Mouse (Mus musculus) kidney, postnatal 0 days (tissue): ENCODE results near the gene Dst. TPM values are rescaled to one million over a fixed set of nuclear protein-coding genes. Genes with fewer than 3 reads are reported as not detected.
A peak's percentile ranks its signal among the peaks of the same experiment; 100 is the strongest.

Source experiments
- ATAC-seq: fragments of 200-750 bp; cut with Nextera tagmentation; replicated peaks from 2 replicates; pipeline ENCODE4 v1.8.0; 2017; ENCODE audit warnings: low read depth, moderate number of reproducible peaks, moderate TSS enrichment, moderate library complexity; ENCODE audit not compliant: low FRiP score
- DNase-seq: peaks from one replicate; pipeline ENCODE4 v3.0.0-alpha.2; 2016; ENCODE audit warnings: low spot score
- H3K27ac ChIP-seq: fragments of 300-500 bp; sonication (generic); 2 replicates; pipeline ENCODE4 v1.5.1; 2014; ENCODE audit warnings: mild to moderate bottlenecking
- H3K27me3 ChIP-seq: fragments of 300-500 bp; sonication (generic); 2 replicates; pipeline ENCODE4 v1.6.1; 2014; ENCODE audit warnings: low read length, mixed read lengths; ENCODE audit not compliant: insufficient read depth
- H3K36me3 ChIP-seq: fragments of 300-500 bp; sonication (generic); 2 replicates; pipeline ENCODE4 v1.6.1; 2014; ENCODE audit warnings: low read length, mixed read lengths; ENCODE audit not compliant: insufficient read depth
- H3K4me1 ChIP-seq: fragments of 300-500 bp; sonication (generic); replicated peaks from 2 replicates; pipeline ENCODE4 v1.6.1; 2014; ENCODE audit warnings: antibody characterized with exemption, low read length, mixed read lengths; ENCODE audit not compliant: insufficient read depth
- H3K4me2 ChIP-seq: fragments of 300-500 bp; sonication (generic); 2 replicates; pipeline ENCODE4 v1.6.1; 2014; ENCODE audit warnings: mild to moderate bottlenecking, low read length, moderate library complexity, mixed read lengths
- H3K4me3 ChIP-seq: fragments of 300-500 bp; sonication (generic); replicated peaks from 2 replicates; pipeline ENCODE4 v1.5.1; 2014; ENCODE audit warnings: low read depth, low read length
- H3K9ac ChIP-seq: fragments of 300-500 bp; sonication (generic); 2 replicates; pipeline ENCODE4 v1.6.1; 2014; ENCODE audit warnings: low read depth, low read length
- H3K9me3 ChIP-seq: fragments of 300-500 bp; sonication (generic); replicated peaks from 2 replicates; pipeline ENCODE4 v1.6.1; 2016; ENCODE audit warnings: low read length, inconsistent platforms, mixed read lengths
- CTCF ChIP-seq: IDR thresholded peaks from 2 replicates; pipeline ENCODE4 v1.5.1; 2016; ENCODE audit warnings: antibody characterized with exemption, low read depth, mild to moderate bottlenecking, moderate library complexity
- WGBS: fragments of 180-500 bp; shearing (Covaris S2); extraction: QIAGEN DNeasy Blood & Tissue Kit; methylation state at CpG from one replicate; pipeline ENCODE4 v1.1.7; 2014; 5-methylcytosine and 5-hydroxymethylcytosine counted together
- polyA plus RNA-seq: library from polyadenylated mRNA; unstranded; fragments of >200 nt; fragmentation: Nextera tagmentation; extraction: Ambion mirVana; gene quantifications from 2 replicates; pipeline ENCODE4 v1.2.1, GENCODE M21; 2015

Dst gene
- polyA plus RNA-seq, 1 experiment from 2014 or later, result 22.4 TPM

DNA sequence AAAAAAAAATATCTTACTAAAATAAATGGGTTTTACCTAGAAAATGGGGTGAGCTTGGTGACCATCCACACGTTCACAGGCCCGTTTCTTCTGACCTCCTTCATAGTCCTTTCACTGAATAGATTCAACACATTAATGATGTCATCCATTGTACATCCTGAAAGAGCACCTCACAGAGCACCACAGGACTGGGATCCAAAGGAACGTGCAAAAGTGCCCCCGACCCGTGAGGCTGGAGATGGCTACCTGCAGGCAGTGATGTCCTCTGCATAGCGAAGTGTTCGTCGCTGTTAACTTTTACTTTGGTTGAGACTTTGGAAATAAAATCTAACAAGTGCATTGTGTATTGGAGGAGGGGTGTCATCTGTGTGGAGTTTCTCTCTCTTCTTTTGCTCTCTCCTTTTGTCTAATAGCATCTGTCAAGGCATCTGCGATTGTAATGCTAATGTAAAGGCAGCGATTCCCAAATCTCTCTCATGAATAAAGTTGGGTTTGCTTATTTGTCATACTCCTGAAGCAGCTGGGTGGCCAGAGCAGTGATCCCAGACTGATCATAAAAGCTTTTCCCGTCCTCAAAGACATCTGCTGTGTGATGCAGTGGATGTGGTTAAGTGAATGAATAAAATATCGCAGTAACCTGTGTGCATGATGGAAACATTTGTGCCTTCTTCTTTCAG, 275.4 kb downstream of the Dst start:
- 88% methylated on average over 12 of the region's 12 CpGs for WGBS
- no peaks in the 10 kb centered on the region for H3K27me3 ChIP-seq
- H3K4me1 ChIP-seq, result no peaks in the 10 kb centered on the region
- H3K9me3 ChIP-seq, result no peaks in the 10 kb centered on the region
- DNase-seq, result no peak
- no peak overlapping the region for H3K9ac ChIP-seq
- no peak overlapping the region for H3K4me2 ChIP-seq
- TF ChIP-seq CTCF, result no peak
- H3K36me3 ChIP-seq, result peaks cover 15% of the 10 kb centered on the region; the same call in 1 of the 2 replicates
- no peak overlapping the region for H3K4me3 ChIP-seq
- ATAC-seq, result no peak
- H3K27ac ChIP-seq, result no peak overlapping the region

DNA sequence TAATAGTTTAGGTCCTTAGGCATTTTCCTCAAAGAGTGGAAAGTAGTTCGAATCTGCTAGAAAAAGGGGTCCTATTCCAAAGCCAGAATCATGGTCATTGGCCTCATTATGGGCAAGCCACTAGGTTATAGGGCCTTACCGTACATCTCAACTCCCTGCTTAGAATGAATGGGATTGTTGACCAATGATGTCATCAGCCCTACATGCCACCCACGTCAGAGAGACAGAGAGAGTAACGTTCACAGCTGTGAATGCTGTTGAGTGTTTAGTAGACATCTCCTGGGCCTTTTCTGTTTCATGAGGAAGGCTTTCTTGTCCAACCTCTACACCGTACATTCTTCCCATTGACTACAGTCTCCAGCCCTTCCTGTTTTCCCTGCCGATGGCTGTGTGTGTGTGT, 276.2 kb downstream of the Dst start:
- Histone ChIP-seq H3K27me3 (no peaks in the 10 kb centered on the region), H3K27ac (no peak overlapping the region), H3K9me3 (no peaks in the 10 kb centered on the region), H3K36me3 (peaks cover 16% of the 10 kb centered on the region; the same call in 1 of the 2 replicates), H3K4me3 (no peak overlapping the region), H3K9ac (no peak overlapping the region), H3K4me1 (no peaks in the 10 kb centered on the region), H3K4me2 (no peak overlapping the region)
- ATAC-seq, result no peak; the same call in 1 of the 2 replicates
- TF ChIP-seq CTCF, result no peak
- DNase-seq, result no peak
- WGBS, result 64% methylated on average over 6 of the region's 6 CpGs

DNA sequence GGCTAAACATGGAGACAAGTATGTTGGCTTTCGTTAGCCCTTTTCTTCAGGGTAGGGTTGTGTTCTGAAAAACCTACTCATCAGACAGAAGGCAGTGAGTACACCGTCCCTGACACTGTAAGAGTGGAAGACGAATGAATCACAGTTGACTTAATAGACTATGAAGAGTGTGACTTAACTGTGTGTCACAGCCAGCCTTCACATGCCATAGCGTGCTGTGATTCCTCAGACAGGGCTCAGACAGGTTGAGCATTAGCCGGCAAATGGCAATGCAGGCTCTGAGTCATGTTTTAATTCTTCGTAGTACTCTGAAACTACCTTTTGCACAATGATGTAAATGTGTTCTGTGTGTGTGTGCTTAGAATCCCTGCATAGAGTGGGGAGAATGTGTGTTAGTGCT, 278.0 kb downstream of the Dst start:
- Histone ChIP-seq H3K36me3 (peaks cover 24% of the 10 kb centered on the region; the same call in 1 of the 2 replicates), H3K4me2 (no peak overlapping the region), H3K4me1 (no peaks in the 10 kb centered on the region), H3K27ac (no peak overlapping the region), H3K4me3 (no peak overlapping the region), H3K9me3 (no peaks in the 10 kb centered on the region), H3K9ac (no peak overlapping the region), H3K27me3 (no peaks in the 10 kb centered on the region)
- no peak for DNase-seq
- no peak for TF ChIP-seq CTCF
- WGBS, result 87% methylated on average over 6 of the region's 6 CpGs
- ATAC-seq, result no peak

DNA sequence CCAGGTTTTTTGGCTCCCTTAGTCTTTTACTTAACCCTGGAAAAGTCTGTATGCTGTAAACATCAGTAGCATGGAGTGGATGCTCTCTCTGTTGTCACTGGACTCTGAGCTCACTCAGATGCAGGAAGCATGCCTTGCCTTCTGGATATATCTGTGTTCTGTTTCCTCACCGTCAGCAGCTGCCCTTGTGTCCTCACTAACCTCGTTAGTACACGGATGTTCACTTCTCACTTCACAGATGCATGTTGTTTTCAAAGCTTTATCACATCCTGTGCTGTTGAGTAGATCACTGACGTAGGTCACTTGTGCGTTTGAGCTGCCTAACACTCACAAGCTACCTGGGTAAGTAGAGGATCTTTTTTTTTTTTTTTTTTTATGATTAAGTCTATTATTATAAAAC, 279.5 kb downstream of the Dst start:
- Histone ChIP-seq H3K36me3 (peaks cover 22% of the 10 kb centered on the region; the same call in 1 of the 2 replicates), H3K27me3 (no peaks in the 10 kb centered on the region), H3K4me3 (no peak overlapping the region), H3K4me1 (no peaks in the 10 kb centered on the region), H3K4me2 (no peak overlapping the region), H3K9ac (no peak overlapping the region), H3K27ac (no peak overlapping the region), H3K9me3 (no peaks in the 10 kb centered on the region)
- no peak for TF ChIP-seq CTCF
- DNase-seq, result no peak
- no peak for ATAC-seq
- 53% methylated on average over 5 of the region's 5 CpGs for WGBS

DNA sequence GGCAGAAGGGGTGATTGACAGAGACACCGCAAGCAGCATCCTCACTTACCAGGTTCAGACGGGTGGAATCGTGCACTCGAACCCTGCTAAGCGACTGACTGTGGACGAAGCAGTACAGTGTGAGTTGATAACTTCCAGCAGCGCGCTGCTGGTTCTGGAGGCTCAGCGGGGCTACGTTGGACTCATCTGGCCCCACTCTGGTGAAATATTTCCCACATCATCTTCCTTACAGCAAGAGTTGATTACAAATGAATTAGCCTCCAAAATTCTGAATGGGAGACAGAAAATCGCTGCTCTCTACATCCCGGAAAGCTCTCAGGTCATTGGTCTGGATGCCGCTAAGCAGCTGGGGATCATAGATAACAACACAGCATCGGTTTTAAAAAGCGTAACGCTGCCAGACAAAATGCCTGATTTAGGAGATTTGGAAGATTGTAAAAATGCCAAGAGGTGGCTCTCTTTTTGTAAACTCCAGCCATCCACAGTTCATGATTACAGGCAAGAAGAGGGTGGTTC, 280.8 kb downstream of the Dst start:
- H3K9ac ChIP-seq, result no peak overlapping the region
- WGBS, result 78% methylated on average over 16 of the region's 16 CpGs
- H3K36me3 ChIP-seq, result peaks cover 30% of the 10 kb centered on the region; the same call in 1 of the 2 replicates
- H3K27me3 ChIP-seq, result no peaks in the 10 kb centered on the region
- H3K9me3 ChIP-seq, result no peaks in the 10 kb centered on the region
- no peak overlapping the region for H3K4me3 ChIP-seq
- no peak overlapping the region for H3K4me2 ChIP-seq
- H3K4me1 ChIP-seq, result no peaks in the 10 kb centered on the region
- ATAC-seq (no peak), DNase-seq (no peak)
- H3K27ac ChIP-seq, result no peak overlapping the region
- no peak for TF ChIP-seq CTCF

DNA sequence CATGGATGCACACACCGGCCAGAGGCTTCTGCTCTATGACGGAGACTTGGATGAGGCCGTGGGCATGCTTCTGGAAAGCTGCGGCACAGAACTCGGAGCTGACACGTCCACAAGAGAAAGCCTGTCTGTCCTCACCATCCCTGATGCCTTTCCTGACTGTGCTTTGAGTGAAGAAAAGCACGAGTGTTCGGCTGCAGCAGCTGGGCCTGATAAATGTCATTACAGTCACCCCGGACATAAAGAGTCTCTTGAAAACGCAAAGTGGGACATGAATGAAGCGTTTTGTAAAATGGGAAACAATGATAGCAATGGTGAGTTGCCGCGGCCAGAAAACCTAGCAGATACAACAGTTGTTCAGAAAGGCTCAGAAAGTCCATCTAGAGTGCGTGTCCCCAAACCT, 281.3 kb downstream of the Dst start:
- H3K4me1 ChIP-seq, result no peaks in the 10 kb centered on the region
- H3K36me3 ChIP-seq, result peaks cover 30% of the 10 kb centered on the region; the same call in 1 of the 2 replicates
- no peak for TF ChIP-seq CTCF
- H3K4me3 ChIP-seq, result no peak overlapping the region
- 78% methylated on average over 14 of the region's 14 CpGs for WGBS
- H3K27me3 ChIP-seq, result no peaks in the 10 kb centered on the region
- no peak overlapping the region for H3K9ac ChIP-seq
- DNase-seq (peak; percentile 9), ATAC-seq (no peak)
- no peak overlapping the region for H3K4me2 ChIP-seq
- no peak overlapping the region for H3K27ac ChIP-seq
- H3K9me3 ChIP-seq, result no peaks in the 10 kb centered on the region
